Comparison of ENCODE assay signal across 16 mouse cellular contexts in the genomic region with DNA sequence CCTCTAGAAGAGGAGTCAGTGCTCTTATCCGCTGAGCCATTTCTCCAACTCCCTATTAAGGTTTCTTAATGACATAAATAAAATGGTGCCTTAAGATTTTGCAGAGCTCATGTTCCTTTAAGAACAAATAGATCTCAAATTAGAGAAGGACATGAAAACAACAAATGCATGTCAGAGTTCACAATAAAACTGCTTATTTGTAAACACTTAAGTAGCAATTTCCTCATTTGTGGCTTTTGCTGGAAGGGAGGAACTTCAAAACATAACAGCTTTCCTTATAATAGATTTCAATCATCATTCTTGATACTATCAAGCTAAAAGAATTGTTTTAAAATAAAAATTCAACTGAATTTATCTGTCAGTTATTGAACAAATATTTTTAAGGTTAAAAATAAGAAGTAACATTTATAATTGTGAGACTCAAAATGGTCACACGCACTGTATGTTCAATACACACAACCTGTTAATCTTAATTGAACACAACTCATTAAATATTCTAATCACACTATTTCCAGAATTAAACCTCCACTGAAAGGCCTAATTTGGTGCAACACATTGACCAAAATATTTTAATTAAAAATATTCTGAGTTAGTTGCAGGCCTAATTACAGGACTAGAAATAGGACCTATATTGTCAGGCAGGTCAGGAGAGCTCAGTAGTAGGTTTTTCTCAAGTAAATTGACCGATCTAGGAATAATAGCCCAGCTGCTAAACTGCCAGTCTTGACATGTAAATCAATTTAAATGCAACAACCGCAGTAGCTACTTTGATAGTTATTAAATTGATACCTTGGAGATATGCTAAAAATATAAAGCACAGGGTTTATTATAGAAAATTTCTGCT.
"Had no signal": no experiment of that assay in that cellular context is flagged by ENCODE, and none has a peak within 500 bp of the region (broad histone marks: within the 10 kb centered on the region; RNA-seq: fewer than 3 reads in every experiment).

No protein-coding gene starts in this region.

- H3K9ac ChIP-seq: kidney, embryonic 15.5 days; liver, embryonic 13.5 days; stomach, embryonic 15.5 days had no signal

- H3K27ac ChIP-seq: kidney, embryonic 15.5 days; left cerebral cortex, adult 2 months; liver, embryonic 13.5 days; midbrain, embryonic 10.5 days; stomach, embryonic 15.5 days had no signal

- DNase-seq: kidney, adult 11 months; kidney, adult 8-10 months; kidney, postnatal 10 days; kidney, postnatal 36 days; layer of hippocampus, postnatal 36 days; liver, embryonic 13.5 days; lung, adult 2 months; lung, postnatal 36 days; right cerebral cortex, postnatal 25 days; spleen, adult 18-20 months; thymus, postnatal 36 days had no signal

- H3K27me3 ChIP-seq: kidney, embryonic 15.5 days; liver, embryonic 13.5 days; megakaryocyte, embryonic 14.5 days; stomach, embryonic 15.5 days had no signal

- H3K4me1 ChIP-seq: kidney, embryonic 15.5 days; liver, embryonic 13.5 days; stomach, embryonic 15.5 days had no signal

- H3K9me3 ChIP-seq: kidney, embryonic 15.5 days; liver, embryonic 13.5 days; megakaryocyte, embryonic 14.5 days; midbrain, embryonic 10.5 days; stomach, embryonic 15.5 days had no signal

- H3K4me3 ChIP-seq: kidney, embryonic 15.5 days; left cerebral cortex, adult 2 months; liver, embryonic 13.5 days; megakaryocyte, embryonic 14.5 days; midbrain, embryonic 10.5 days; stomach, embryonic 15.5 days had no signal

- H3K36me3 ChIP-seq: kidney, embryonic 15.5 days; liver, embryonic 13.5 days; midbrain, embryonic 10.5 days; stomach, embryonic 15.5 days had no signal

- H3K4me2 ChIP-seq: kidney, embryonic 15.5 days; liver, embryonic 13.5 days; stomach, embryonic 15.5 days had no signal
